Mouse (Mus musculus) neutrophil, adult 83 days (primary cell): Measurements from ENCODE around the gene Psmd6. TPM values are rescaled to one million over a fixed set of nuclear protein-coding genes. Genes with fewer than 3 reads are reported as not detected.

ENCODE experiments used
- total RNA-seq, 2 experiments: library from RNA; stranded (reverse); gene quantifications; one replicate each; pipeline ENCODE4 v1.2.4; 2023

Gene Psmd6
- 10 to 100 TPM; 57.6 to 59.4 TPM for total RNA-seq

GRCm38 (mm10) chr14:14120230-14121096 lies at the start of gene Psmd6:
Gene Psmd6 (minus strand): TSS chr14:14120984.

Other genes with a start within 250 kb of the Psmd6 start
- gene Gm281, start 206.5 kb downstream of the Psmd6 start, total RNA-seq: not detected
- gene Atxn7, start 159.5 kb downstream of the Psmd6 start, total RNA-seq: 10 to 100 TPM; 39.8 to 40.0 TPM
- 10 to 100 TPM; 46.8 to 58.7 TPM for gene Thoc7, start 159.1 kb downstream of the Psmd6 start, total RNA-seq
- gene Olfr720, start 65.9 kb upstream of the Psmd6 start, total RNA-seq: not detected
- not detected for gene Olfr31, start 201.8 kb upstream of the Psmd6 start, total RNA-seq
- 10 to 100 TPM; 33.6 to 36.0 TPM for gene Il3ra, start 225.3 kb upstream of the Psmd6 start, total RNA-seq